Mouse (Mus musculus): ENCODE measurements around the gene Ogg1. TPM values are rescaled to one million over a fixed set of nuclear protein-coding genes. Genes with fewer than 3 reads are reported as not detected.

Ogg1 gene
- 12.5 TPM for total RNA-seq (2023)

DNA sequence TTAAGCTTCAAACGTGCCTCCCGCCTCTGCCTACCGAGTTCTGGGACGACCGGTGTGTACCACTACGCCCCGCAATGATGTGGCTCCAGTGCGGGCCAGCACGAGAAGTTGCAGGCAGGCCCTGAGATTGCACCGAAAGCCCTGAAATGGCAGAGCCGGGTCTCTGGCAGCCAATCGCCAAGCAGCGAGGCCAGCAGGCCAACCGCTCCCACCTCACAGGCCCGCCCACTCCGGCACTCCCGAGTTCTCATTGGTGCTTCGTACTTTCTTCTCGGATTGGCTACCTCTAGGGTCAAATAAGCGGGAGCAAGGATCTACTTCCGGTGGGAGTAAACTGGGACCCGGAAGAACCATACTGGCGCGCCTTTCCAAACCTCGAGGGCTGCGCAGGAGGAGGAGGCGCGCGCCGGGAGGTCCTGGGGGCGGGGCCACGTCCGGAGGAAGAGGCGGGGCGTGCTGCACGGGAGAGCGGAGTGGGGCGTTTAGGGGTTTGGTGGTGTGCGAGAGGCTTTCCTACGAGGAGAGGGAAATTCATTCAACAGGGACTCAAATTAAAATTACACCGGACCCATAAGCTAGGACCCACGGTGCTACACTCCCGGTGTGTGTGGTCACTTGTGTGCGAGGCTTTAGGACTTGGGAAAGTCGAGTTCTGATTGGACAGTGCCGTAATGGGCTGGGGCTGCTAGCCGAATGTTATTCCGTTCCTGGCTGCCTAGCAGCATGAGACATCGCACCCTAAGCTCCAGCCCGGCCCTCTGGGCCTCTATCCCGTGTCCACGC, at the start of gene Ogg1:
Ogg1 (plus strand) TSS at position 440 of the 783 bp plus-strand sequence.

DNA sequence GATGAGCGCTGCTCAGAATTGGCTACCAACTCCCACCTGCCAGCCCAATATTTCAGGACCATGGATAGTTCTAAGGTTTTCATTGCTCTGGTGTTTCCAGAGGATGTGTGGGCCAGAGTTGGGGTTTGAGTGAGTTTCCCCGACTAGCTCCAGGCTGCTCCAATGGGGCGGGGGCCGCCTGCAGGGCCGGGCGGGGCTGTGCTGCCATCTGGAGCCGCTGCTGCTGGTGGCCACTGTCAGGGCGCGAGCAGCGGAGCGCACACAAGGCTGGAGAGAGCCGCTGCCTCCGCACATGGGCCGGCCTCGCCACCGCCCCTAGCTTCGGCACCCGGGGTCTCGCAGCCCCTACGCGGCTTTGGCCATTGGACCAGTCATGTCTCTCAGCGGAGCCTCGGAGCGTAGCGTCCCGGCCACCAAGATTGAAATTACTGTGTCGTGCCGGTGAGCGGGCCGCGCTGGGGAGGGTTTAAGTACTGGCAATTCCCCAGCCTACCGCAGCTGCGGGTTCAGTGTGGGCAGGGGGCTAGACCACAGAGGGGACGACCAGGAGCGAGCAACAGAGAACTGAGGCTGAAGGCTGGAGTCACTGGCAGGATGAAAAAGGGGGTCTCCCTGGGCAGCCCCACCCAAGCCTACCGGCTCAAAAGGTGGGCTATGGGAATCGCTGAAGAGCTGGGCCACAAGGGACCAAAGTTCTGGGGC, 44.5 kb upstream of the Ogg1 start, which contains the start of gene Cpne9:
Cpne9 (plus strand) TSS at position 207 of the 702 bp plus-strand sequence.

DNA sequence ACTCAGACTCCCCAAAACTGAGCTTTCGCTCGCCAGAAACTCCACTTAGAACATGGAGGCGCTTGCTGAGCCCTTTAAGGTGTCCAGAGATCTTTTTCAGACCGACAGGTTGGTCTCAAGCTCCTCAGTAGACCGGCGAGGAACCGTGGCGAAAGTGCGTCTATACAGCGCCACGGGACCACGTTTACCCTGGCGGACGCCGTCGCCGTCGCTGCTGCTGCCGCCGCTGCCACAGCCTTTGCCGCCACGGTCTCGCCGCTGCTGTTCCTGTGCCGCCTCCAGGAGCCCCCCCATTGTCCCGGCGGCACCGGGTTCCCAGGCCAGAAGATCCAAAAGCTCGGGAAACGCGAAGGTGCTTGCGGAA, 19.8 kb upstream of the Ogg1 start, which contains the start of gene Brpf1:
Brpf1 (plus strand) TSS at position 152 of the 364 bp plus-strand sequence.

DNA sequence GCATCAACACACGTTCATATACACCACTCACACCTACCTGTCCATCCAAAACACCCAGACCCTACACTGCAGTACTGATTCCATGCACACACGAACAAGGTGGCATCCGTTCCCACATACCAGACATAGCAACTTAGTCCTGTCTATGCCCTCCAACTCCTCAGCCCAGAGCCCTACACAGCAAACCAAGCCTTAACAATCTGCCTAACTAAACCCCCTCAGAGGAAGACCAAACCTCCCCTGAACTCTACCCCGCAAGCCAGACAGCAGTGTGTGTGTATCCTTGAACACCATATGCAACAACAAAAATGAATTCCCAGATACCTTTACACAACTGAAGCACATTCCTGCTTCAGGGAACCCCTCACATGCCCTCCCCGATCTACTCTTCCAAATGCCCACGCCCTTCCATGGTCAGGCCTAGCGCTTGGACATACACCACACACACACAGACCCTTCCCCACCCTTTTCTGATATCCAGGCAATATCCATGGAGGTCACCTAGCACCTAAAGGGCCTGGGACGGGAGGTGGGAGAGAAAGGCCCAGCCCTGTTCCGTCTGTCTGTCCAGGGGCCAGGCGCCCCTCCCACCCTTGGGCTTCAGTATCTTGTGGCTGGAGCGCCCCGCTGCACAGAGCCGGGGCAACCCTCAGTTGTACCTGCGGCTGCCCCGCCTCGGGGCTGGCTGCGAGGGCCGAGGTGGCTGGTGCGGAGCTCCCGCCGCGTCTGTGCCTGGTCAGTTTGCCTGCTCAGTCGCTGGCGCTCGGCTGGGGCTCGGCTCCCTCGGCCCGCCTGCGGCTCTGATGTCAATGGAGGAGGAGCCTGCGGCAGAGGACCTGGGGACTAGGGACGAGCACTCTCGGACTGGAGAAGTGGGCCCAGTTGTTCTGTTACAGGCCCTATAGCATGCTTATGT, 16.7 kb downstream of the Ogg1 start, which contains the start of gene Camk1:
Camk1 (minus strand) TSS at position 808 of the 916 bp plus-strand sequence.

DNA sequence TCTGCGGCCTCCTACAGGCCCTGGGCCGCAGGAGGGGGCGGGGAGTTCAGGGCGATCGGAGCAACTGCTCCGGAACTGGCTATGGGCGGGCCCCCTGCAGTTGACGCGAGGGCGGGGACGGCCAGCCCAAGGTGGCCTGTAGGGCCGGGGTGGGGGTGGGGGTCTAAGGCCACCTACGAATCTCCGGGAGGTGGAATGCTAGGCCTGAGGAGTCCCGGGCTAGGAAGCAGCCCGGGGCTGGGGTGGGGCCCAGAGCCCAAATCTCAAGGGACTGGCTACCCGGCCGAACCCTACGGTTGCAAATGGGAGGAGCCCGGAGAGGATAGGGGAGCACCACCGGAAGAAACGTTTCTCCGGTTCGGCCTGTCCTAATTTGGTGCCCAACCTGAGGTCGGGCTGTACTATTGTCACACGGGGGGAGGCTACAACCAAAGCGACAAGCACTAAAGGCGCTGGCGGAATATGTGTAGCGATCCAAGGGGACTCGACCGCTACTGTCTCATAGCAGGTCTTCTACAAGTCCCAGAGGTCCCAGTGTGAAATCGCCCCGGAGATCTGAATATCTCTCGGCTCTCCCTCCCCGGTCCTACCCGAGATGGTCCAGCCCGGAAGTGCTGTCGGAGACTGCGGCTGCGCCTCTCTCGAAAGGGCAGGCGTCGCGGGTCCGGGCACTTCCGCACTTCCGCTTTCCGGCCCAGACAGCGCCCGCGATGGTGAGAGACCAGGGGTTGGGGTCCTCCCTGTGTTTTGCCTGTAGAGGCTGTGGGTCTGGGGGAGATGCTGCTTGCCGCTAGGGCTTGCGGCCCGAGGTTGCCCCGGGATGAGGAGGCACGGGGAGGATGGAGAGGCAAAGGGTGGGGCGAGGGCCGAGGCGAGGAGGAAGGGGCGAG, 51.0 kb downstream of the Ogg1 start, which contains the start of the genes Tada3 and Arpc4:
Tada3 (minus strand) TSS at position 388 of the 890 bp plus-strand sequence.
Arpc4 (plus strand) TSS at position 620 of the 890 bp plus-strand sequence.

Other genes starting within 250 kb of the Ogg1 start
- 106 TPM for gene Setd5, start 249.6 kb upstream of the Ogg1 start, total RNA-seq (2023)
- 1.2 TPM for gene Lhfpl4, start 131.6 kb upstream of the Ogg1 start, total RNA-seq (2023)
- gene Mtmr14, start 89.1 kb upstream of the Ogg1 start, total RNA-seq (2023) = 35.7 TPM
- 2.1 TPM for gene Cpne9, start 44.7 kb upstream of the Ogg1 start, total RNA-seq (2023)
- 60.7 TPM for gene Brpf1, start 19.8 kb upstream of the Ogg1 start, total RNA-seq (2023)
- 0.61 TPM for gene Camk1, start 17.0 kb downstream of the Ogg1 start, total RNA-seq (2023)
- gene Tada3, start 50.9 kb downstream of the Ogg1 start, total RNA-seq (2023) = 24.6 TPM
- 244 TPM for gene Arpc4, start 51.1 kb downstream of the Ogg1 start, total RNA-seq (2023)
- gene Ttll3, start 62.3 kb downstream of the Ogg1 start, total RNA-seq (2023) = 44.0 TPM
- gene Rpusd3, start 92.4 kb downstream of the Ogg1 start, total RNA-seq (2023) = 12.3 TPM
- gene Cidec, start 108.8 kb downstream of the Ogg1 start, total RNA-seq (2023) = not detected
- gene Jagn1, start 115.6 kb downstream of the Ogg1 start, total RNA-seq (2023) = 20.1 TPM
- gene Il17re, start 131.5 kb downstream of the Ogg1 start, total RNA-seq (2023) = not detected
- gene Il17rc, start 144.5 kb downstream of the Ogg1 start, total RNA-seq (2023) = not detected
- gene Creld1, start 156.3 kb downstream of the Ogg1 start, total RNA-seq (2023) = 9.8 TPM
- gene Prrt3, start 175.0 kb downstream of the Ogg1 start, total RNA-seq (2023) = 0.86 TPM
- 64.3 TPM for gene Emc3, start 204.7 kb downstream of the Ogg1 start, total RNA-seq (2023)
- 0.83 TPM for gene Fancd2, start 204.7 kb downstream of the Ogg1 start, total RNA-seq (2023)

Data from CD8-positive naive resting alpha-beta T cell, adult 57 days (primary cell).